Mouse (Mus musculus) hindbrain, postnatal 0 days (tissue): ENCODE data around the gene 4931440F15Rik. TPM values are rescaled to one million over a fixed set of nuclear protein-coding genes. Genes with fewer than 3 reads are reported as not detected.
A peak's percentile ranks its signal among the peaks of the same experiment; 100 is the strongest.

Experiments used
- ATAC-seq: fragments of 200-750 bp; cut with Nextera tagmentation; 2 replicates; pipeline ENCODE4 v1.8.0; 2017; ENCODE audit warnings: mild to moderate bottlenecking, moderate TSS enrichment, moderate library complexity
- DNase-seq: peaks from one replicate; pipeline ENCODE4 v3.0.0-alpha.2; 2015; ENCODE audit warnings: low spot score
- H3K27ac ChIP-seq: fragments of 300-500 bp; sonication (generic); 2 replicates; pipeline ENCODE4 v1.5.1; 2014; ENCODE audit warnings: mild to moderate bottlenecking
- H3K27me3 ChIP-seq: fragments of 300-500 bp; sonication (generic); 2 replicates; pipeline ENCODE4 v1.6.1; 2014; ENCODE audit warnings: low read length, mixed read lengths; ENCODE audit not compliant: insufficient read depth
- H3K36me3 ChIP-seq: fragments of 300-500 bp; sonication (generic); 2 replicates; pipeline ENCODE4 v1.6.1; 2014; ENCODE audit warnings: low read length, mixed read lengths; ENCODE audit not compliant: insufficient read depth
- H3K4me1 ChIP-seq: fragments of 300-500 bp; sonication (generic); 2 replicates; pipeline ENCODE4 v1.6.1; 2014; ENCODE audit warnings: antibody characterized with exemption, low read length, mixed read lengths; ENCODE audit not compliant: insufficient read depth
- H3K4me2 ChIP-seq: fragments of 300-500 bp; sonication (generic); 2 replicates; pipeline ENCODE4 v1.6.1; 2014; ENCODE audit warnings: low read depth, mild to moderate bottlenecking, low read length, moderate library complexity, mixed read lengths
- H3K4me3 ChIP-seq: fragments of 300-500 bp; sonication (generic); 2 replicates; pipeline ENCODE4 v1.5.1; 2014; ENCODE audit warnings: low read length
- H3K9ac ChIP-seq: fragments of 300-500 bp; sonication (generic); replicated peaks from 2 replicates; pipeline ENCODE4 v1.6.1; 2014; ENCODE audit warnings: mild to moderate bottlenecking, low read length, moderate library complexity, mixed read lengths
- H3K9me3 ChIP-seq: fragments of 300-500 bp; sonication (generic); 2 replicates; pipeline ENCODE4 v1.6.1; 2016; ENCODE audit warnings: low read length, mixed read lengths
- CTCF ChIP-seq: IDR thresholded peaks from 2 replicates; pipeline ENCODE4 v1.5.1; 2016; ENCODE audit warnings: antibody characterized with exemption, control low read depth, low read depth
- WGBS: fragments of 180-500 bp; shearing (Covaris S2); extraction: QIAGEN DNeasy Blood & Tissue Kit; methylation state at CpG from one replicate; pipeline ENCODE4 v1.1.7; 2014; 5-methylcytosine and 5-hydroxymethylcytosine counted together
- polyA plus RNA-seq: library from polyadenylated mRNA; unstranded; fragments of >200 nt; fragmentation: Nextera tagmentation; extraction: Ambion mirVana; gene quantifications from 2 replicates; pipeline ENCODE4 v1.2.1, GENCODE M21; 2015
- total RNA-seq: library from RNA; depleted of rRNA; stranded (reverse); fragments of >200 nt; gene quantifications from 2 replicates; pipeline ENCODE4 v1.2.3, GENCODE M21; 2014

4931440F15Rik gene
- total and polyA plus RNA-seq, 2 experiments from 2014 or later = 0.38 to 0.63 TPM

GRCm38 (mm10) chr11:29815261-29815660, 10.2 kb downstream of the 4931440F15Rik start:
- H3K27ac ChIP-seq = no peak overlapping the region
- H3K9ac ChIP-seq = no peak overlapping the region
- H3K9me3 ChIP-seq = no peaks in the 10 kb centered on the region
- H3K27me3 ChIP-seq = no peaks in the 10 kb centered on the region
- H3K36me3 ChIP-seq = no peaks in the 10 kb centered on the region
- DNase-seq = no peak
- no peak for TF ChIP-seq CTCF
- H3K4me2 ChIP-seq = no peak overlapping the region
- no peaks in the 10 kb centered on the region for H3K4me1 ChIP-seq
- no peak overlapping the region for H3K4me3 ChIP-seq
- ATAC-seq = no peak
- WGBS = 95% methylated on average over 3 of the region's 3 CpGs

DNA sequence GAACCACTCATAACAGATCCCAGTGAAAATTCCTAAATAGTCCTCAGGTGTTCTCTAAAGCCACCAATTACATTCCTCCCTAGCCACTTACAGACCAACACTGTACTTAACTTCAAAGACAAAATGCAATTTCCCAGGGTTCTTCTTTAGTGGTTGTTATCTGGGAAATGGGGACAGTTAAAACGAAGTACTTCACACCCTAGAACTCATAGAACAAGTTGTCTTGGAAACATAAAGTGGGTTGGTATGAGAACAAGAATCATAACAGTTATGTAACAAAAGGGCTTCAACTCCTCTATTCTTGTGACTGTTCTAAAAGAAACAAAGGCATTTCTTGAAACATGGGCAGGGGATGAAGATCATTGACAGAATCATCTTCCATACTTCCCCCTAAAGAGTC, 12.2 kb downstream of the 4931440F15Rik start:
- H3K4me3 ChIP-seq = no peak overlapping the region
- H3K4me2 ChIP-seq = no peak overlapping the region
- H3K9ac ChIP-seq = no peak overlapping the region
- H3K27ac ChIP-seq = no peak overlapping the region
- TF ChIP-seq CTCF = no peak
- no peak for DNase-seq
- ATAC-seq = no peak
- H3K9me3 ChIP-seq = no peaks in the 10 kb centered on the region
- no peaks in the 10 kb centered on the region; the same call in none of the 2 replicates for H3K4me1 ChIP-seq
- no peaks in the 10 kb centered on the region for H3K27me3 ChIP-seq
- H3K36me3 ChIP-seq = no peaks in the 10 kb centered on the region
- WGBS = 89% methylated on average over 1 of the region's 1 CpGs

DNA sequence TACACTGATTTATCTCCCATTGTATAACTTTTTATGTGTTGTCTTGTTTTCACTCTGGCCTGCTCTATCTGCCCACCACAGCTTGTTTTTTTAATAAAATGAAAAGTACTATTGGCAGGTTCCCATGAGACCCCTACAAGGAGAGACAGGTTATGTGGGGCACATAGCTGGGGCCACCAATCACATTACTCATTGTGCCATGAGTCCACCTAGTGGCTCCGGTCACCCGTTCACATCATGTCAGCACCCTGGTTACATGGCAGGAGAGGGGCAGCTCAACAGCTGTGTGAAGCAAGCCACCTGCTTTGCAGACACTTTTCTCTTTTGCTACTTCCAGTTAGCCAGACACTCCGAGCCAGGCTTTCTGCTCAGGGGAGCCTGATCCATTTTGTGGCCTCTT, 13.0 kb downstream of the 4931440F15Rik start:
- Histone ChIP-seq H3K27me3 (no peaks in the 10 kb centered on the region), H3K27ac (no peak overlapping the region), H3K4me1 (no peaks in the 10 kb centered on the region; the same call in none of the 2 replicates), H3K36me3 (no peaks in the 10 kb centered on the region), H3K4me2 (no peak overlapping the region), H3K9me3 (no peaks in the 10 kb centered on the region), H3K4me3 (no peak overlapping the region), H3K9ac (no peak overlapping the region)
- no peak for ATAC-seq
- no peak for DNase-seq
- 82% methylated on average over 3 of the region's 3 CpGs for WGBS
- no peak for TF ChIP-seq CTCF

- Histone ChIP-seq H3K9ac (no peak overlapping the region), H3K27me3 (no peaks in the 10 kb centered on the region), H3K4me3 (no peak overlapping the region), H3K27ac (no peak overlapping the region), H3K4me1 (no peaks in the 10 kb centered on the region; the same call in none of the 2 replicates), H3K4me2 (no peak overlapping the region), H3K36me3 (no peaks in the 10 kb centered on the region), H3K9me3 (no peaks in the 10 kb centered on the region)
- DNase-seq (no peak), ATAC-seq (no peak)
- 69% methylated on average over 3 of the region's 3 CpGs for WGBS
- TF ChIP-seq CTCF = no peak
These were observed 15.1 kb downstream of the 4931440F15Rik start for GRCm38 (mm10) chr11:29810324-29810723.

DNA sequence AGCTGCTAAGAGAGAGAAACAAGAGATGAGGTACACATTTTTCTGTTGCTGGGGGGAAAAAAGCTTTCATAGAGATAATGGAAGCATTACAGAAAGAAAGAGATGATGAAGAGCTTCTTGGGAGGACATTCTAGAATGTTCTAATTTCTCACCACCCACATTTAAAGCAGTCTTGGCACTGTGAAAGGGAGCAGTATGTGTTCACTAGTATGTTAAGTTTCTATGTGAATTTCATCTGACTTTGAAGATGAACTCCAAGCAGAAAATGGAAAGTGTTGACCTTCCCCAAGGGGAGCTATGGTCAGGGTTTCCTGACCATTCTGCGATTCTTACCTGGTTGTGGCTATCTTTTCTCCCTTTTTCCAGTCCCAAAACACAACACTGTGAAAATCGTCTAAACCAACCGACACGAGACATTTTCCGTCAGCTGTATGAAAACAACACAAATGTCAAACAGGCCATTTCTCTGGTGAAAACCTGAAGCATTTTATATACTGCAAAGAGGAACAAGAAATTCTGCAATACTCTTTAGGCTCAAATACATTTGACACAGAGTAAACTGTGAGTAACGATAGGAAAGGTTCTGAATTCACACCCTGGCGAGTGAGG, 16.4 kb downstream of the 4931440F15Rik start:
- Histone ChIP-seq H3K27me3 (no peaks in the 10 kb centered on the region), H3K27ac (peak overlapping the region; percentile 36; the same call in 1 of the 2 replicates), H3K4me3 (no peak overlapping the region), H3K36me3 (no peaks in the 10 kb centered on the region), H3K9me3 (no peaks in the 10 kb centered on the region), H3K4me2 (no peak overlapping the region), H3K9ac (no peak overlapping the region), H3K4me1 (no peaks in the 10 kb centered on the region; the same call in none of the 2 replicates)
- WGBS = 88% methylated on average over 7 of the region's 7 CpGs
- no peak for TF ChIP-seq CTCF
- no peak for DNase-seq
- ATAC-seq = no peak

GRCm38 (mm10) chr11:29808173-29808980, 17.1 kb downstream of the 4931440F15Rik start:
- peak overlapping the region; percentile 36; the same call in 1 of the 2 replicates for H3K27ac ChIP-seq

More at GRCm38 (mm10) chr11:29808173-29808980, 17.1 kb downstream of the 4931440F15Rik start:
- Histone ChIP-seq H3K4me2 (no peak overlapping the region), H3K27me3 (no peaks in the 10 kb centered on the region), H3K4me3 (no peak overlapping the region), H3K9ac (no peak overlapping the region), H3K9me3 (no peaks in the 10 kb centered on the region), H3K36me3 (no peaks in the 10 kb centered on the region), H3K4me1 (no peaks in the 10 kb centered on the region; the same call in none of the 2 replicates)
- TF ChIP-seq CTCF = no peak; the same call in 1 of the 2 replicates
- ATAC-seq (peak; percentile 65), DNase-seq (peak; percentile 25)
- 57% methylated on average over 9 of the region's 9 CpGs for WGBS
